Mouse (Mus musculus) ZHBTc4 (cell line): ENCODE data around the gene Zdhhc6.
A peak's percentile ranks its signal among the peaks of the same experiment; 100 is the strongest.

Experiments used
- DNase-seq: peaks from one replicate; pipeline ENCODE4 v3.0.0-alpha.2; 2011; ENCODE audit warnings: low read depth, low spot score

The Zdhhc6 gene

GRCm38 (mm10) chr19:55315452-55316108, at the start of gene Zdhhc6:
Gene Zdhhc6 (minus strand): TSS chr19:55316032.
- peak; percentile 80 for DNase-seq

GRCm38 (mm10) chr19:55362606-55363005, 46.8 kb upstream of the Zdhhc6 start:
- DNase-seq = no peak

- DNase-seq = no peak
Measured at GRCm38 (mm10) chr19:55350673-55351378, 35.0 kb upstream of the Zdhhc6 start.

GRCm38 (mm10) chr19:55348187-55348586, 32.4 kb upstream of the Zdhhc6 start:
- no peak for DNase-seq

GRCm38 (mm10) chr19:55343274-55343673, 27.4 kb upstream of the Zdhhc6 start:
- DNase-seq = no peak

- DNase-seq = no peak
Measured at GRCm38 (mm10) chr19:55342423-55342822, 26.6 kb upstream of the Zdhhc6 start.

GRCm38 (mm10) chr19:55341377-55341776, 25.5 kb upstream of the Zdhhc6 start:
- DNase-seq = no peak

- no peak for DNase-seq
Measured at GRCm38 (mm10) chr19:55340521-55340920, 24.7 kb upstream of the Zdhhc6 start.

- DNase-seq = no peak
Measured at GRCm38 (mm10) chr19:55337664-55338063, 21.8 kb upstream of the Zdhhc6 start.

- DNase-seq = no peak
Measured at GRCm38 (mm10) chr19:55337066-55337465, 21.2 kb upstream of the Zdhhc6 start.

GRCm38 (mm10) chr19:55336441-55336840, 20.6 kb upstream of the Zdhhc6 start:
- no peak for DNase-seq

- no peak for DNase-seq
Measured at GRCm38 (mm10) chr19:55335881-55336280, 20.0 kb upstream of the Zdhhc6 start.

- DNase-seq = peak; percentile 84
Measured at GRCm38 (mm10) chr19:55332641-55333268, 16.9 kb upstream of the Zdhhc6 start.

GRCm38 (mm10) chr19:55331776-55332175, 15.9 kb upstream of the Zdhhc6 start:
- no peak for DNase-seq

GRCm38 (mm10) chr19:55327510-55327909, 11.7 kb upstream of the Zdhhc6 start:
- DNase-seq = no peak

GRCm38 (mm10) chr19:55322604-55323003, 6.8 kb upstream of the Zdhhc6 start:
- DNase-seq = no peak

- DNase-seq = no peak
Measured at GRCm38 (mm10) chr19:55319521-55319920, 3.7 kb upstream of the Zdhhc6 start.

- DNase-seq = no peak
Measured at GRCm38 (mm10) chr19:55319036-55319435, 3.2 kb upstream of the Zdhhc6 start.

- no peak for DNase-seq
Measured at GRCm38 (mm10) chr19:55316901-55317300, 1.1 kb upstream of the Zdhhc6 start.

GRCm38 (mm10) chr19:55316109-55316714, 380 bp upstream of the Zdhhc6 start, which contains the start of gene Vti1a:
Gene Vti1a (plus strand): TSS chr19:55316295.
- peak; percentile 96 for DNase-seq

- no peak for DNase-seq
Measured at GRCm38 (mm10) chr19:55313649-55314048, 2.2 kb downstream of the Zdhhc6 start.

GRCm38 (mm10) chr19:55311874-55312273, 4.0 kb downstream of the Zdhhc6 start:
- no peak for DNase-seq
